Mouse (Mus musculus) CH12F3 (cell line): ENCODE results near the gene Olfr1.

Experiments
- in situ Hi-C: fragments of 300-500 bp; cut with MboI; formaldehyde crosslinking; loops from 2 replicates; pipeline ENCODE4 v1.14.3; 2020; ENCODE audit warnings: low sequenced_read_pairs

Olfr1 gene

GRCm38 (mm10) chr11:73399514-73399913 is at the start of gene Olfr1:
TSS of gene Olfr1 (minus strand) at chr11:73399614.
- in situ Hi-C loops = no loop called here

GRCm38 (mm10) chr11:73428377-73428776 is 29.0 kb upstream of the Olfr1 start, which contains the start of gene Olfr378:
TSS of gene Olfr378 (minus strand) at chr11:73428477.
- in situ Hi-C loops = no loop called here

- in situ Hi-C loops = no loop called here
Observed at GRCm38 (mm10) chr11:73395374-73395773, 4.0 kb downstream of the Olfr1 start.

- in situ Hi-C loops = no loop called here
Observed at GRCm38 (mm10) chr11:73370946-73371345, 28.5 kb downstream of the Olfr1 start, which contains the start of gene Olfr376. TSS of gene Olfr376 (plus strand) at chr11:73371246.

GRCm38 (mm10) chr11:73350483-73350882 is 48.9 kb downstream of the Olfr1 start, which contains the start of gene Olfr20:
TSS of gene Olfr20 (plus strand) at chr11:73350783.
- in situ Hi-C loops = no loop called here
